Mouse (Mus musculus) neural tube, embryonic 11.5 days (tissue): ENCODE data around the gene Milr1. TPM values are rescaled to one million over a fixed set of nuclear protein-coding genes. Genes with fewer than 3 reads are reported as not detected.
"Not testable (repeated sequence)": the region's sequence is repeated elsewhere in the genome, so short reads cannot be mapped to it uniquely, and the experiment has no call there.

Source experiments
- ATAC-seq: fragments of 200-750 bp; cut with Nextera tagmentation; 2 replicates; pipeline ENCODE4 v1.8.0; 2017; ENCODE audit warnings: moderate number of reproducible peaks, mild to moderate bottlenecking, moderate TSS enrichment, moderate library complexity; ENCODE audit not compliant: insufficient read depth, low FRiP score, low TSS enrichment
- DNase-seq: peaks from one replicate; pipeline ENCODE4 v3.0.0-alpha.2; 2015; ENCODE audit warnings: low spot score
- H3K27ac ChIP-seq: fragments of 300-500 bp; sonication (generic); 2 replicates; pipeline ENCODE4 v1.5.1; 2014; ENCODE audit warnings: low read depth, mild to moderate bottlenecking, low read length
- H3K27me3 ChIP-seq: fragments of 300-500 bp; sonication (generic); 2 replicates; pipeline ENCODE4 v1.6.1; 2014; ENCODE audit warnings: mild to moderate bottlenecking, low read length, mixed read lengths; ENCODE audit not compliant: control insufficient read depth, insufficient read depth
- H3K36me3 ChIP-seq: fragments of 300-500 bp; sonication (generic); 2 replicates; pipeline ENCODE4 v1.6.1; 2014; ENCODE audit warnings: mild to moderate bottlenecking, low read length, moderate library complexity, mixed read lengths; ENCODE audit not compliant: control insufficient read depth, insufficient read depth
- H3K4me1 ChIP-seq: fragments of 300-500 bp; sonication (generic); 2 replicates; pipeline ENCODE4 v1.6.1; 2014; ENCODE audit warnings: low read length, mixed read lengths; ENCODE audit not compliant: control insufficient read depth, insufficient read depth
- H3K4me2 ChIP-seq: fragments of 300-500 bp; sonication (generic); 2 replicates; pipeline ENCODE4 v1.6.1; 2014; ENCODE audit warnings: low read depth, mild to moderate bottlenecking, moderate library complexity
- H3K4me3 ChIP-seq: fragments of 300-500 bp; sonication (generic); 2 replicates; pipeline ENCODE4 v1.5.1; 2014; ENCODE audit warnings: low read depth, low read length
- H3K9ac ChIP-seq: fragments of 300-500 bp; sonication (generic); 2 replicates; pipeline ENCODE4 v1.6.1; 2014; ENCODE audit warnings: mild to moderate bottlenecking, low read length
- H3K9me3 ChIP-seq: fragments of 300-500 bp; sonication (generic); 2 replicates; pipeline ENCODE4 v1.6.1; 2016; ENCODE audit warnings: low read length; ENCODE audit not compliant: control insufficient read depth
- WGBS: fragments of 180-500 bp; shearing (Covaris S2); extraction: QIAGEN DNeasy Blood & Tissue Kit; methylation state at CpG from one replicate; pipeline ENCODE4 v1.1.7; 2014; 5-methylcytosine and 5-hydroxymethylcytosine counted together
- polyA plus RNA-seq: library from polyadenylated mRNA; unstranded; fragments of >200 nt; fragmentation: Nextera tagmentation; extraction: Ambion mirVana; gene quantifications from 2 replicates; pipeline ENCODE4 v1.2.1, GENCODE M21; 2014

Milr1 gene
- polyA plus RNA-seq, 1 experiment from 2014 or later: 0.61 TPM

GRCm38 (mm10) chr11:106802069-106802627 is 51.1 kb downstream of the Milr1 start:
- no peak overlapping the region for H3K4me3 ChIP-seq
- no peaks in the 10 kb centered on the region for H3K27me3 ChIP-seq
- no peaks in the 10 kb centered on the region for H3K4me1 ChIP-seq
- DNase-seq (no peak), ATAC-seq (no peak)
- H3K9me3 ChIP-seq: no peaks in the 10 kb centered on the region
- H3K27ac ChIP-seq: no peak overlapping the region
- H3K4me2 ChIP-seq: no peak overlapping the region
- peaks cover 28% of the 10 kb centered on the region for H3K36me3 ChIP-seq
- no peak overlapping the region for H3K9ac ChIP-seq
- WGBS: 91% methylated on average over 10 of the region's 10 CpGs

GRCm38 (mm10) chr11:106807442-106807841 is 56.4 kb downstream of the Milr1 start:
- not testable (repeated sequence) for H3K27me3 ChIP-seq, H3K27ac ChIP-seq, H3K4me2 ChIP-seq, DNase-seq, ATAC-seq, H3K9me3 ChIP-seq, H3K9ac ChIP-seq, H3K4me3 ChIP-seq, H3K4me1 ChIP-seq, H3K36me3 ChIP-seq
- 50% methylated on average over 1 of the region's 1 CpGs for WGBS

- no peak overlapping the region for H3K4me2 ChIP-seq
- no peaks in the 10 kb centered on the region for H3K9me3 ChIP-seq
- 92% methylated on average over 7 of the region's 7 CpGs for WGBS
- H3K36me3 ChIP-seq: peaks cover 14% of the 10 kb centered on the region
- no peaks in the 10 kb centered on the region for H3K4me1 ChIP-seq
- ATAC-seq (no peak), DNase-seq (no peak)
- no peak overlapping the region for H3K27ac ChIP-seq
- H3K9ac ChIP-seq: no peak overlapping the region
- no peak overlapping the region for H3K4me3 ChIP-seq
- no peaks in the 10 kb centered on the region for H3K27me3 ChIP-seq
These were observed 61.5 kb downstream of the Milr1 start for GRCm38 (mm10) chr11:106812410-106813136.

- Histone ChIP-seq H3K27me3 (no peaks in the 10 kb centered on the region), H3K4me2 (no peak overlapping the region), H3K9me3 (no peaks in the 10 kb centered on the region), H3K9ac (no peak overlapping the region), H3K27ac (no peak overlapping the region), H3K36me3 (peaks cover 16% of the 10 kb centered on the region), H3K4me3 (no peak overlapping the region), H3K4me1 (no peaks in the 10 kb centered on the region)
- whole genome bisulfite sequencing: 79% methylated on average over 14 of the region's 14 CpGs
- DNase-seq (no peak), ATAC-seq (no peak)
These were observed 63.7 kb downstream of the Milr1 start for GRCm38 (mm10) chr11:106814601-106815320.

GRCm38 (mm10) chr11:106815331-106815730 is 64.3 kb downstream of the Milr1 start:
- no peaks in the 10 kb centered on the region for H3K27me3 ChIP-seq
- DNase-seq (no peak), ATAC-seq (no peak)
- H3K4me2 ChIP-seq: no peak overlapping the region
- H3K9ac ChIP-seq: no peak overlapping the region
- H3K36me3 ChIP-seq: peaks cover 16% of the 10 kb centered on the region
- no peaks in the 10 kb centered on the region for H3K4me1 ChIP-seq
- no peak overlapping the region for H3K27ac ChIP-seq
- no peaks in the 10 kb centered on the region for H3K9me3 ChIP-seq
- 92% methylated on average over 2 of the region's 2 CpGs for WGBS
- H3K4me3 ChIP-seq: no peak overlapping the region

- ATAC-seq (no peak), DNase-seq (no peak)
- Histone ChIP-seq H3K4me3 (no peak overlapping the region), H3K9ac (no peak overlapping the region), H3K4me1 (no peaks in the 10 kb centered on the region), H3K9me3 (no peaks in the 10 kb centered on the region), H3K27ac (no peak overlapping the region), H3K36me3 (peaks cover 16% of the 10 kb centered on the region), H3K27me3 (no peaks in the 10 kb centered on the region), H3K4me2 (no peak overlapping the region)
- WGBS: 98% methylated on average over 2 of the region's 2 CpGs
These were observed 64.7 kb downstream of the Milr1 start for GRCm38 (mm10) chr11:106815761-106816160.

- Histone ChIP-seq H3K4me1 (no peaks in the 10 kb centered on the region), H3K9ac (no peak overlapping the region), H3K27me3 (no peaks in the 10 kb centered on the region), H3K36me3 (peaks cover 18% of the 10 kb centered on the region), H3K9me3 (no peaks in the 10 kb centered on the region), H3K27ac (no peak overlapping the region), H3K4me3 (no peak overlapping the region), H3K4me2 (no peak overlapping the region)
- DNase-seq (no peak), ATAC-seq (no peak)
- 84% methylated on average over 7 of the region's 7 CpGs for WGBS
These were observed 65.3 kb downstream of the Milr1 start for GRCm38 (mm10) chr11:106816316-106816715.

GRCm38 (mm10) chr11:106817156-106817555 is 66.1 kb downstream of the Milr1 start:
- H3K27ac ChIP-seq: no peak overlapping the region
- peaks cover 18% of the 10 kb centered on the region for H3K36me3 ChIP-seq
- no peaks in the 10 kb centered on the region for H3K27me3 ChIP-seq
- ATAC-seq (no peak), DNase-seq (no peak)
- H3K9ac ChIP-seq: no peak overlapping the region
- no peak overlapping the region for H3K4me2 ChIP-seq
- H3K9me3 ChIP-seq: no peaks in the 10 kb centered on the region
- 90% methylated on average over 3 of the region's 3 CpGs for WGBS
- H3K4me1 ChIP-seq: no peaks in the 10 kb centered on the region
- H3K4me3 ChIP-seq: no peak overlapping the region
